Mouse (Mus musculus) left cerebral cortex, adult 2 months (tissue): ENCODE measurements around the gene Iqcn. TPM values are rescaled to one million over a fixed set of nuclear protein-coding genes. Genes with fewer than 3 reads are reported as not detected.

Experiments used
- DNase-seq, 2 experiments: peaks; one replicate each; pipeline ENCODE4 v3.0.0; 2021 to 2022; ENCODE audit warnings: low spot score in 2 of 2, mixed read lengths in 1 of 2; ENCODE audit errors: extremely low spot score in 1 of 2
- H3K27ac ChIP-seq: fragments of 200-600 bp; 2 replicates; pipeline ENCODE4 v1.8.1; 2022
- H3K4me3 ChIP-seq: fragments of 200-600 bp; 2 replicates; pipeline ENCODE4 v1.8.1; 2022
- CTCF ChIP-seq: fragments of 200-600 bp; IDR thresholded peaks from 2 replicates; pipeline ENCODE4 v1.8.1; 2022; ENCODE audit warnings: antibody characterized with exemption, mild to moderate bottlenecking, moderate library complexity
- intact Hi-C: fragments of 180-260 bp; cut with DNase I; formaldehyde crosslinking; loops from one replicate; pipeline ENCODE4 v1.15.1; 2025
- total RNA-seq, 2 experiments: library from RNA; stranded (reverse); gene quantifications; 2 replicates each; pipeline ENCODE4 v1.2.3; 2021

Iqcn gene
- total RNA-seq, 2 experiments from 2014 or later, result 0.16 to 0.21 TPM

GRCm38 (mm10) chr8:70667071-70667470, 36.2 kb upstream of the Iqcn start:
- H3K4me3 ChIP-seq, result no peak overlapping the region
- TF ChIP-seq CTCF, result no peak
- no peak for DNase-seq
- intact Hi-C loops, result no loop called here
- no peak overlapping the region for H3K27ac ChIP-seq

- Histone ChIP-seq H3K27ac (no peak overlapping the region), H3K4me3 (no peak overlapping the region)
- no peak for TF ChIP-seq CTCF
- no peak for DNase-seq
- intact Hi-C loops, result no loop called here
Measured at GRCm38 (mm10) chr8:70671615-70672324, 31.5 kb upstream of the Iqcn start.

GRCm38 (mm10) chr8:70672325-70673078, 30.8 kb upstream of the Iqcn start:
- DNase-seq, result no peak
- peak; percentile 3; the same call in 1 of the 2 replicates for TF ChIP-seq CTCF
- Histone ChIP-seq H3K4me3 (peak overlapping the region; percentile 92), H3K27ac (peak overlapping the region; percentile 88)
- intact Hi-C loops, result loop anchor here (1.0 kb wide), 1 partner anchor 28 kb away; no protein-coding TSS in a partner anchor

- peak; percentile 78 for TF ChIP-seq CTCF
- peak; percentile 98 to 99 for DNase-seq
- intact Hi-C loops, result loop anchor here (1.0 kb wide), 1 partner anchor 27 kb away; no protein-coding TSS in a partner anchor
- H3K27ac ChIP-seq, result peak within 1 kb of the TSS; percentile 98
- H3K4me3 ChIP-seq, result peak within 1 kb of the TSS; percentile 92
Measured at GRCm38 (mm10) chr8:70673079-70673856, 30.0 kb upstream of the Iqcn start, which contains the start of gene Lsm4. Gene Lsm4, plus strand, starts transcription at chr8:70673248.

- DNase-seq, result no peak
- no peak for TF ChIP-seq CTCF
- peak overlapping the region; percentile 98 for H3K27ac ChIP-seq
- intact Hi-C loops, result no loop called here
- peak overlapping the region; percentile 92 for H3K4me3 ChIP-seq
Measured at GRCm38 (mm10) chr8:70674109-70674508, 29.1 kb upstream of the Iqcn start.

DNA sequence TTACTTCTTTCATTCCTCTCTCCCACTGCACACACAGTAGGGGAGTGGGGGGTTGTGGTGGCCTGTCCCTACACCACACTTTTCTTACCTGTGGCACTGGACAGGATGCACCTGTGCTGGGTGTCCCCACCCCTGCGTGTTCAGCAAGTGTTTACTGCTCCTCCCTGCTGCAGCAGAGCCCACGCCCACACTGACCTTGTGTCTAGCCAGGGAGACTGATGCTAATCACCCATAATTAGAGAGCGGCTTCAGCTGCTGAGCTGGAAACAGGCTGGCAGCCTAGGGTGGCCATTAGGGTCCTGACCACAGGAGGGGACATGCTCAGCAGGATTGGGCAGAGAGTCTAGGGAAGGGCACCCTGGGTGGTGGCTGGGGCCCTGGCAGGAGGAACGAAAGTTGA, 28.5 kb upstream of the Iqcn start:
- Histone ChIP-seq H3K27ac (peak overlapping the region; percentile 98; the same call in 1 of the 2 replicates), H3K4me3 (no peak overlapping the region)
- DNase-seq, result no peak
- TF ChIP-seq CTCF, result no peak
- intact Hi-C loops, result no loop called here

GRCm38 (mm10) chr8:70675336-70675735, 27.9 kb upstream of the Iqcn start:
- intact Hi-C loops, result no loop called here
- no peak overlapping the region for H3K4me3 ChIP-seq
- TF ChIP-seq CTCF, result no peak
- no peak for DNase-seq
- H3K27ac ChIP-seq, result no peak overlapping the region

DNA sequence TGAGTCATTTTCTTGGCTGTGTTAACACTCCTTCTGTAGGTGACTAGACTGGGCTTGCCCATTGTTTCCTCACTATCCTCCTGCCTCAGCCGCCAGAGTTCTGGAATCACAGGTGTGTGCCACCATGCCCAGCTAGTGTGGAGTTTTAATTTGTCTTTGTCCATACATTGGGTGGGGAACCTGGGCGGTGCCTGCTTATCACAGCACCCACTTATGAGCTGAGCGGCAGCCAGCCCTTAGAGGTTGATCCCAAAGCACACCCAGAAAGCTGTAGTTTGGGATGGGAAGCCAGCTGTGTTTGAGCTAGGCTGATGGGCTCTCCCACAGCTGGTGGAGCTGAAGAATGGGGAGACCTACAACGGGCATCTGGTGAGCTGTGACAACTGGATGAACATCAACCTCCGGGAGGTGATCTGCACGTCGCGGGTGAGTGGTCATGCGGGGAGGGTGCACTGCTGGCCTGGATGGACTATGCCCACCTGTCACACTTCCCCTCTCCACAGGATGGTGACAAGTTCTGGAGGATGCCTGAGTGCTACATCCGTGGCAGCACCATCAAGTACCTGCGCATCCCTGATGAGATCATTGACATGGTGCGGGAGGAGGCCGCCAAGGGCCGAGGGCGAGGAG, 25.7 kb upstream of the Iqcn start:
- no peak overlapping the region for H3K27ac ChIP-seq
- TF ChIP-seq CTCF, result no peak
- no peak for DNase-seq
- intact Hi-C loops, result no loop called here
- H3K4me3 ChIP-seq, result no peak overlapping the region

- intact Hi-C loops, result no loop called here
- Histone ChIP-seq H3K27ac (no peak overlapping the region), H3K4me3 (no peak overlapping the region)
- DNase-seq, result no peak
- TF ChIP-seq CTCF, result no peak
Measured at GRCm38 (mm10) chr8:70678679-70679078, 24.6 kb upstream of the Iqcn start.

DNA sequence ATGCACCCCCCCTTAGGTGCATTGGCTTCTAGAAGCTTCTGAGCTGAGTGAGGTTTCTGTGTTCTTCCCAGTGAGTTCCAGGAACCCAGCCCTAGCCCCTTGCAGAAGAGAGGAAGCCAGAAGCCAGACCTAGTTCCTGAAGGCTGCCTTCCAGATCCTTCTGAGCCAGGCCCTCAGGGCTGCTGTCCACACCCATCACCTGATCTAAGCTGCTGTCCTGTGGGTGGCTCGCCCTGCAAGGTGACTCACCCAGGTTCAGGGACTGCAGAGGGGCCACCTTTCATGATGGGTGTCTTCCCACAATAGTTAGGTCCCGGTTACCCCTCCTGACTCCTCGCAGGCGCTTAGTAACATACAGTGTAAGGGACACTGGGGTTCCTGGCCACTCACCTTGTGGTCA, 23.9 kb upstream of the Iqcn start:
- Histone ChIP-seq H3K27ac (no peak overlapping the region), H3K4me3 (no peak overlapping the region)
- intact Hi-C loops, result no loop called here
- DNase-seq, result no peak
- no peak for TF ChIP-seq CTCF

- no peak overlapping the region for H3K4me3 ChIP-seq
- intact Hi-C loops, result no loop called here
- no peak overlapping the region for H3K27ac ChIP-seq
- no peak for DNase-seq
- no peak for TF ChIP-seq CTCF
Measured at GRCm38 (mm10) chr8:70680039-70680438, 23.2 kb upstream of the Iqcn start.
